Mouse (Mus musculus): ENCODE data around the gene Syt7.

The Syt7 gene

DNA sequence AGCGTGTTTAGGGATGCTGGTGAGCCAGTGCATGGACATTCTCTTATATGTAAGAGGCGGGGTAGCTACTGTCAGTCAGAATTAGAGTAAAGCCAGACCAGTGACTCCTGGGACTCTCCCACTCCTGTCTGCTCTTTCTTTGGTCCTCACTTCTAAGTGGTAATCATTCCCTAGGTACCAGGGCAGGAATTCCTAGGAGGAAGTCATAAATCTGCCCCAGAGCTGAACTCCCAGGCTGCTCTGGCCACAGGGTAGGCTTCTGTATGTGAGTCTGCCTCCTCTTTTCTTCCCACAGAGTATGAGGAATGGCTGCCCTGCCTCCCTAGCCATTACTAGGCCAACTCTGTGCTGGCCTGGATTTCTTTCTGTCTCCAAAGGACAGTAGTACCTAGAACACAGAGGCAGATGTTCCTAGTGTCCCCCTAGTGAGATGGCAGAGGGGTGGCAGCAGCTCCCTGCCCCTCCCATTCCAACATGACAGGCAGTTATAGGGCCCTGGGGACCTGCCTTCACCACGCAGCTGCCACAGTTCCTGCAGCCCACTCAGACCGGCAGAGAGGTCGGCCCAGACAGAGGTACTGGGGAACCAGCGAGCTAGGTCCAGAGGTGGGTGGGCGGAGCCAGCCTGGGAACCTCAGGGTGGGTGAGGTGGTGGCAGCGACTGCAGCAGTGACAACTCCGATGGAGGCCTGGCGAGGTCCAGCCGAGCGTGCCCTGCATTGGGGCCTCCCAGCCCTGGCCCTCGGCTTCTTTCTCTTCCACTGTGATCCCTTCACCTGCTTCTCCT, 36.8 kb downstream of the Syt7 start:
- DNase-seq: no peak

DNA sequence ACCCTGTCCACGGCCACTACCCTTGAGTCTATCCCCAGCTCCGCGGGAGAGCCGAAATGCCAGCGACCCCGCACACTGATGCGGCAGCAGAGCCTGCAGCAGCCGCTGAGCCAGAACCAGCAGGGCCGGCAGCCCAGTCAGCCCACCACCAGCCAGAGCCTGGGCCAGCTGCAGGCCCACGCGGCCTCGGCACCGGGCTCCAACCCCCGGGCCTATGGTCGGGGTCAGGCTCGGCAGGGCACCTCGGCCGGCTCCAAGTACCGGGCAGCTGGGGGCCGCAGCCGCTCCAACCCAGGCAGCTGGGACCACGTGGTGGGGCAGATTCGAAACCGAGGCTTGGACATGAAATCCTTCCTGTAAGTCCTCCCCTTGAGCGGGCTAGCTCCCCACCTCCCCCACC, 37.4 kb downstream of the Syt7 start:
- DNase-seq: no peak

DNA sequence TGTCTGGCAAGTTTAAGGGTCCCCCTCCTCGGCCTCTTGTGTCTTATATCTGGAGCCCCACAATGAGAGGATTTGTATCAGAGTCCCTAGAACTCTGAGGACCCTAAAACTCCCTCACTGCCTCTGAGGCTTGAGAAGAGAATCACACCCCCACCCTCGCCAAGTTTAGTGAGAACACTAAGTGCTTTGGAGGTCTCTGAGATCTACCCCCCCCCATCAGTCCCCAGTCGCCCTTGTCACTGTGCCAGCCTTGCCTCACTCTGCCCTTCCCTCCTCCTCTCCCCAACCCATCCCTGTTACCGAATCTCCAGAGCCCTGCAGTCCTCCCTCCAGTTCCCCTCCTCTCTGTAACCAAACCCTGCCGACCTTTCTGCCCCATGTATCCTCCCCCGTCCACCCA, 37.9 kb downstream of the Syt7 start:
- DNase-seq: no peak

DNA sequence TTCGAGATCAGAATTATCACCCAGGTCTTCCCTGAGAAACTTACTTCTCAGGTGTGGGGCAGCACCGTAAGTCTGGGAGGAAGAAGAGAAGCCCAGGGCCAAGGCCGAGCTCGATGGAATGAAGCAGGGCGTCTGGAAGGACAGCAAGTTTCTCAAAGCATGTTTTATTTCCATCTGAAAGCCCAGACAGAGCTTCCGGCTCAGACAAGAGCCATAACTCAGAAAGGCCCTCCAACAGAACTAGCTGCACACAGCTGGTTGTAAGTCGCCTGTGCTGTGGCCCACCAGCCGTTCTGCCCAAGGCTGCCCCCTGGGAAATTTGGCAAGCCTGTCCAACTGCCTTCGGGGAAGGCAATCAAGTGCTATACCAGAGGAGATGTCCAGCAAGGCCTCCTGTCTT, 38.5 kb downstream of the Syt7 start:
- DNase-seq: no peak

DNA sequence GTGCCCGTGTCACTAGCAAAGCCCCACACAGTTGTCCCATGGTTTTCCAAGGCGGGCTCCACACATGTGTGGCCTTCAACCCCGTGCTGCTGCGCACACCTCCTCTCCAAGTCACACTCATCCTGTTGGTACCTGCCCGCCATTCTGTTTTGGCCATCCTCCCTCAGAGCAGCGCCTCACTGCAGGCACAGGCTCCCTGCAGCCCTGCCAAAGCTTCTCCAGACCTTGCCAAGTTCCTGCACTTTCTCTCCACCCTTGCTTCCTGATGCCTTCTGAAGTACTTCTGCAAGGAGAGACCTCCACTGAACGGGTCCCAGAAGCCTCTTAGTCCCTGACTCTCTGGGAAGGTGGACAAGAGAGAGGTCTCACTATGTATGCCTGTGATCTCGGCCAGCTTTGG, 40.5 kb downstream of the Syt7 start:
- DNase-seq: no peak

DNA sequence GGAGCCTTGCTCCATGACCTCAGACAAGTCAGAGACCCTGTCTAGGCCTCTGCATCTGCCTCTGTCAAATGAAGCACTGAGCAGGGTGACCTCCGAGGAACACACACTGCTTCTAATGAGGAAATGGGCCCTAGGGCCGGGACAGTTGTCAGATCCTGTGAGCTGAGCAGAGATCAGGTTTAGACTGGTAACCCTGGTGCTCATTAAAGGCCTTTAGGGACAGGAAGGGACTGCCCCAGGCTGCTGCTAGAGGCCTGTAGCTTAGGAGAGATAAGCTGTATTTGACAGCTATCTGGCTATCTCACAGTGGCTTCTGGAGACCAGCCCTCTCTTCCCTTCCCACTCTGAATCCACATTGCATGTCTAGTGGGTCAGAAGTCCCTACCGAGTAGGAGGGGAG, 42.5 kb downstream of the Syt7 start:
- DNase-seq: no peak

DNA sequence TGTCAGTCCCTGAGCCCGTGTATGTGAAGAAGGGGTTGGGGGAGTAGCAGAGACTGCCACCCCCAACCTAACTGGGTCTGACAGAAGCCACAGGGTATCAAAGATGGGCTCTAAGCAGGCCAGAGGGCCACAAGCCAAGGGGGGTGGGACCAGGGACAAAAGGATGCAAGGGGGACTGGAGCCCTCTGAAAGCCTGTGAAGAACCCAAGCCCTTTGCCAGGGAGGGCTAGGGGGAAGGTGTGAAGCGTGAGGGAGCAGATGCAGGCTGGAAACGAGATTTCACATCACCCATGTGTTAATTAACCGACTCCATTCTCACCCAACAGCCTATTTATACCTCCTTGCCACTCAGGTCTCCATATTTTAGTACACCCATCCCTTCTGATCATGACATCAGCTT, 43.0 kb downstream of the Syt7 start:
- DNase-seq: no peak

DNA sequence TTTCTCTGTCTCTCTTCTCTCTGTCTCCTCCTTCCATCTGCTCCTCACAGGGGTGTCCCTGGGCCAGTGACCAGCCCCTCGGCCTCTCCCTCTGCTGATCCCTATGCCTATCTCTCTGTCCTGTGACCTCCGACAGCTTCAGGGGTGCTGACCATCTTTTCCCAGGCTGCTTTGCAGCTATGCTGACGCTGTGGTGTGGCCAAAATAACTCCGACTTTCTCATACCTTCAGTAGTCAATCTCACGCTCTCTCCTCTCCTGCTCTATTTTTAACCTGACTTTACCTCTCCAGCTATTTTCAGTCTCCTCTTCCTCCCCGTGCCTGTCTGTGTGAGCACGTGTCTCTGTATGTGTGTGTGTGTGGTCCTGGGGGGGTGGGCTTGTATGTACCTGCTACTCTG, 44.3 kb downstream of the Syt7 start:
- no peak for DNase-seq

DNA sequence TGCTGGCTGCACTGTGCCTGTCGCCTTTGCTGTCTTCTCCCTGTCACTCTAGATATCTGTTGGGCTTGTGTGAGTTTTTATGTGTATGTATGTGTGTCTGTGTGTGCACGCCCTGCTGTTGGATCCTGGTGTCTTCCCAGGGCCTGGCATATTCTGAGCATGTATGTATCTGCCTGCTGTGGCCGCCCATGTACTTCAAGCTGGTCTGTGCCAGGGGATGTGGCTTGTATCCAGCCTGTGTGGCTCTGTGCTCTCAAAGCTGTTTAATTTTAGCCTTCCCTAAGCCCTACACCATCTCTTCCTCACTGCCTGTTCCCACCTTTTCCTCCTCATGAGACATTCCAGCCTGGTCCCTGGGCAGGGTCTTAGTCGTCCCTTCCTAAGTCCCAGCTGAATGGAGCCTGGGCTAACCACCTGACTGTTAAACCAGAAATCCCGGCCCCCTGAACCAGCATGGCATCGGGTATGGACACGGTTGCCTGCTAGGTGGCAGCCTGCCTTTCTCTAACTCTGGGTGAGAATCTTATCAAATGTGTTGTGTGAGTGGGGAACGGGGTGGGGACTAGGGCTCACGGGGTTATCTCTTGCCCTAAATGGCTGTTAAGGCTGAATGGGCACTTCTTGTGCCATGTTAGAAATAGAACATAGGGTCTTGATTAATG, 45.1 kb downstream of the Syt7 start:
- DNase-seq: no peak

DNA sequence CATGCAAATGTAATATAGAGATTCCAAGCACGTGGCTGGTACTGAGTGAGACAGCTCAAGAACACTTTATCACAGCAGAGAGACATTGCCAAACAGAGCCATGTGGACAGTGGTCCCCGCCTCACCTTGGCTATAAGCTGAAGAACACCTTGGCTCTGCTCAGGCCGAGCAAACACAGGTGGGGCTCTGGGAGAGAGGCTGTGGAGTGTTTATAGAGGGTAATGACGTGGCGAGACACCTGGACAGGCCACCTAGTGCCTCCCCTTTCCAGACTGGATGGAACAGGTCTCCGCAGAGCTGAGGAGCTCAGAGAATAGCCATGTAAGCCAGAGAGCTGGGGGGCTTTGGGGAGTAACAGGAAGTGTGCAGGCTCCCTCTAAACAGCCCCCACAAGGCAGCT, 46.0 kb downstream of the Syt7 start:
- DNase-seq: no peak

DNA sequence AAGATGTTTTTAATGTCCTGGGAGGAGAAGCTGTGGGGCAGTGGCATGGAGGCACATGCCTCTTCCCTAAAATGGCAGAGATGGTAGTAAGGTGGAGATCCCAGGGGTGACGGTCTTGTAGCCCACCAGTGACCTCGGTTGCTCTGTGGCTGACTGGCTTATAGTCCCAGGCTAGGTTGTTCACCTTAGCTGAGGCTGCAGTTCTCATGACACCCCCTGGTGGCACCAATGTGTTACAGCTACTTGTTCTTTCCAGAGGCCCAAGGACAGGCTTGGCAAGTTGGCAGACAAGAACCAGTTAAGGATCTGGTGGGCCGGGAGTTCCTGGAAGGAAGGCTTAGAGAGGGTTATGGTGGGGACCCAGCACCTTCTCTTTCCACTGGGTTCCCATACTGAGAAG, 47.0 kb downstream of the Syt7 start:
- DNase-seq: peak; percentile 24 to 30

DNA sequence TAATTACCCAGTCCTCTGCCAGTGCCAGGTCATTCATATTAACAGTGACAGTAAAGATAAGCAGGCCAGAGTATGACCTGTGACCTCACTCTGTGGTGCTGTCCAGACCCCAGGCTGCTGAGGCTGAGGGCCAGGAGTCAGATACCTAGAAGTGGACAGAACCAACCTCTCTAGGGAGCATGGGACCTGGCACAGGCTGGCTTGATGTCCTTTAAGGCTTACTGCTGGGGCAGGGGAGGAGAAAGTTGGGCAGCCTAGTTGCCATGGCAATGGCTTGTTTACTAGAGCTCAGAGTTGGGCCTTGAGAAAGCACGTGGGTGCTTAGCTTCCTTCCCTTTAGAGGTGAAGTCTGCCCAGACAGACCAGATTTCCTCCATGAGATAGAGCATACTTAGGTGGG, 47.8 kb downstream of the Syt7 start:
- no peak for DNase-seq

DNA sequence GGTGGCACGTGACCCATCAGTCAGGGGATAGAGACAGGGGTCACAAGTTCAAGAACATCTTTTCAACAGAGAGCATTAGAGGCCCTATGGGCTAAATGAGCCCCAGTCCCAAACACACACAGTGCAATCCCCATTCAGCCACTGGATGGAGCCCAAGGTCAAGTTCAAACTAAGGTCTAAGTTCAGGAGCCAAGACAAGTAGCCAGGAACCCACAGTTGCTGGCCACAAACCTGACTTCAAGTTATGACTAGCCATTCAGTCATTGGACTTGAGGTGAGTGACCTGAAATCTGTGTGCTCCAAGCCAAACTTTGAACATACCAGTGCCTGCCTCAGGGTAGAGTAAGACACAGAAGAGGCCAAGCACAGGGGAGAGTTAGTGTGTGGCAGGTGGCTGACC, 48.6 kb downstream of the Syt7 start:
- DNase-seq: no peak

DNA sequence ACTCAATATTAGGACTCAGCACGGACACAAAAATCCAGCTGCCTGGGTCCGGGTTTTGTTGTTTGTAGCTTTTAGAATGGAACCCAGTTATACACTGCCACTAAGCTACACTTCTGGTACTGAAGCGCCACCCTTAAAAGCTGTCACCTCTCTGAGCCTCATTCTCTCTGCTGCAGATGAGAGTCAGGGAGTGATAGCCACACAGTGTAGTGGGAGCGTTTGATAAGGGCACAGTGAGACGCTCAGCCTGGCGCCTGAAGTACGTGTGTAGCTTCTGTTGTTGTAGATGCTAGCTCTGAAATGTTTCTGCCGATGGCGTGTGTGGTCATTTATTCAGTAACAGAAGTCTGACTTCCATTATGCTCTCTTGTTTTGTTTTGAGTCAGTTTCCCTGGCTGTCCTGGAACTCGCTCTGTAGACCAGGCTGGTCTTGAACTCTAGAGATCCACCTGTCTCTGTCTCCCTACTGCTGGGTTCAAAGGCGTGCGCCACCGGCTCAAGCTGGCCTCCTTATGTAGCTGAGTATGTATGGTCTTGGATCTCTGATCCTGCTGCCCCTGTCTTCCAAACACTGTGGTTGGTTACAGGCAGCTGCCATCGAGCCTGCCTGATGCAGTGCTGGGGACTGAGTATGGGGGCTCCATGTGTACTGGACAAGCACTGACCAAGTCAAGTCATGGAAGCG, 55.9 kb downstream of the Syt7 start:
- no peak for DNase-seq

DNA sequence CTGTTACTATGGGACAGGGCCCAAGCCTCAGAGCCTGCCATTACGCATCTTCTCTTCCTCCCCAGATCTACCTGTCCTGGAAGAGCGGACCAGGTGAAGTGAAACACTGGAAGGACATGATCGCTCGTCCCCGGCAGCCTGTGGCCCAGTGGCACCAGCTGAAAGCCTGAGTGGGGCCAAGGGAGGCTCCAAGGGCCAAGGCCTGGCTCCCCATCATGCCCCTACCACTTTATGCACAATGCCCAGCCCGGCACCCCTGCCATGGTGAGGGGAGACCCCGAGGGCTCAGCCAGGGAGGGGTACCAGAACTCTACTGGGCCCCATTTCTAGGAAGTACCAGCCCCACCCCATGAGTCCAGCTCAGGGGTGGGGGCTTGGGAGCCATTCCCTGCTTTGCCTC, 59.4 kb downstream of the Syt7 start:
- DNase-seq: no peak

DNA sequence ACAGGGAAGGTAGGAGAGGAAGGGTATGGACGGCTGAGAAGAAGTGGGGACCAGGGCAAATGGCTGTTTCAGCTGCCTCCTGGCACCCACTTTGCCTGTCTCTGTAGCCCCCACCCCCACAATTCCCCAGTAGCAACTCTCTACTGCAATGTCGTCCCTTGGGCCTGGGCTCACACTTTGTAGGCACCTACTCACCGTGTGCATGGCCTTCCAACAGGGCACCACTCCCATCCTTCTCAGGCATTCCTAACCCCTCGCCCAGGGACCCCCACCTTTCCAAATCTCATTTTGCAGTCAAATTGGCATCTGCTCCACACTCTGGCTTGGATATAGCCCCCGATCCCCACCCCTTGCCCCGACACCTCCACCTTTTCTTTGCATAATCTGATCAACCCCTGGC, 60.3 kb downstream of the Syt7 start:
- no peak for DNase-seq

DNA sequence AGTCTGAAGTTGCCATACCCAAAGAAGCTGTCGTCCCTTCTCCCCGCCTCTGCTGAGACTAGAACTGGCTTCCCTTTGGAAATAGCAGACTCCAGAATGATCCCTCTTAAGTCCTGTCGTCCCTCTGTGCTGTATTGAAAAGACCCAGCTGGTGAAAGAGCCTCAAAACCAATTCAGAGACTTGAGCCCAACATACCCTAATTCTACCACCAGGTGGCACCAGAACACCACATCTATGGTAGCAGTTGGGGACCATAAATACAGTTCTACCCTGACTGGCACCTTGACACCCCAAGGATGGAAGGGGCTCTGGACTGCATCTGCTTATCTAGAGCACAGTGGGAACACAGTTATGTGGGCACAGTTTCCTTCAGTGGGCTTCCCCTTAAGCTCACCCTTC, 60.8 kb downstream of the Syt7 start:
- peak; percentile 35 to 46 for DNase-seq

DNA sequence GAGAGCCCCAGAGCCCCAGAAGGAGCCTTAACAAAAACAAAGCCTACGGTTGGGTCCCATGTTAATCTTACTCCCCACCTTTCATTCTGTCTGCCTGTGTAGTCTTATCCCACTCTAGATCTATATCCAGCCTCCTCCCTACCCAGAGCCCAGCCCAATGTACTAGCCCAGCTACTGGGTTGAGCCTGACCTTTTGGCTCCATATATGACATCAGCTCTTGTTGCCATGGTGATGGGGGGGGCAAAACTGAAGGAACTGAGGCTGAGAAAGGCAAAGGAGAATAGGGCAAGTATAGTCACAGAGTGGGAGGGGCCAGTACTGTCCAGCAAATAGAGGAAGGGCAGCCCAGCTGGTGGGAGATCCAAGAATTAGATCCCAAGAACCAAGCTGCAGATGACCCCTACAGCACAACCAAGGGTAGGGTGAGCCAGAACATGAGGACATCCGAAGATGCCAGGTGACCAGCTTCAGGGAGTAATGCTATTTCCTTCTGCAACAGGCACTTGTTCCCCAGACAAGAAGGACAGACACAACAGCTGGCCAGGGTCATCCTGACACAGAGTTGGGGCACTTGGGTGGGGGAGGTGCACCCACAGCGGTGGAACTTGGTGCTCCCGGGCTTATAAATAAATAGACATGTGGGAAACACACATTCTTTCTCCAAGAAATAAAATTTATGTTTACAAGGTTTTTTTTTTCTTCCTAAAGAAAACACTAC, 66.0 kb downstream of the Syt7 start:
- no peak for DNase-seq

DNA sequence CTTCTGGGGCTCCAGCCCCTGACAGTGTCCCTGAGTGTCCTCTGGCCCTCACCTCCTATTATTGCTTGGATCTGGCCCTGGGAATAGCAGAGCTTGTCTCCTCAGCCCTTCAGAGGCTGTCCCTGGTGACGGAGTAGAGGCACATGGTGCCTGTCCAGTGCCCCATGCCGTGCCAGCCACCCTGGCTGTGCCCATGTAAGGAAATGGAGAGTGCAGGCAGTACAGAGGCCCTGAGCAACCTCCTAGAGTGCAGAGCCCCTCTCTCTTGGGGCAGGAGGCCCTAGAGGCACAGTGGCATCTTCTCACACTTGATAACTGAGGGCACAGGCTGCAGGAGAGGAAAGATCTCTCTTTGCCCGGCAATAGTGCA, 66.5 kb downstream of the Syt7 start:
- DNase-seq: no peak

DNA sequence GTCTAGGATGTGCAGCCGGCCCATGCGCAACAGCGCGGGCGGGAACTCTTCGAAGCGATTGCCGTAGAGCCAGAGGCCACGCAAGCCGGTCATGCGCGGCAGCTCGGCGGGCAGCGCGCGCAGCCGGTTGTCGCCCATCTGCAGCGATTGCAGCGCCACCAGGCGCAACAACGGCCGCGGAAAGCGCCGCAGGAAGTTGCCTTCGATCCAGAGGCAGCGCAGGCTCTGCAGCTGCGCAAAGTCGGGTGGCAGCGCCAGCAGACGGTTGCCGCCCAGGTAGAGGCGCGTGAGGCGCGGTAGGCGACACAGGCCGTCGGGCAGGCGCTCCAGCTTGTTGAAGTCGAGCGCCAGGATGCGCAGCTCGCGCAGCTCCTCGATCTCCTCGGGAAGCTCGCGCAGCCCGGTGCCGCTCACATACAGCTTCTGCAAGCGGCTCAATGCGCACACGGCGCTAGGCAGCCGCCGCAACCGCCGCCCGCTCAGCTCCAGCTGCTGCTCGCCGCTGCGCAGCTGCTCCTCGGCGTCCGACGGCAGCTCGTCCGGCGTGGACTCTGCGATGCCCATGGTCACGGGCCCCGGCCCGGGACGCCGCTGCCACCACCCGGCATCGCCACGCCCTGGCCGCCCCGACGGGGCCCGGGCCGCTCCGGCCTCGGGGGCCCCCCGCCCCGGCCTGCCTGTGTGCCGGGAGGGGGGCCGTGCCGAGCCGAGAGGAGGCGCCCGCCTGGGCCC, 68.0 kb downstream of the Syt7 start, which contains the start of gene Lrrc10b:
TSS of gene Lrrc10b (minus strand) at position 722 of the 732 bp plus-strand sequence.
- peak; percentile 55 for DNase-seq

DNA sequence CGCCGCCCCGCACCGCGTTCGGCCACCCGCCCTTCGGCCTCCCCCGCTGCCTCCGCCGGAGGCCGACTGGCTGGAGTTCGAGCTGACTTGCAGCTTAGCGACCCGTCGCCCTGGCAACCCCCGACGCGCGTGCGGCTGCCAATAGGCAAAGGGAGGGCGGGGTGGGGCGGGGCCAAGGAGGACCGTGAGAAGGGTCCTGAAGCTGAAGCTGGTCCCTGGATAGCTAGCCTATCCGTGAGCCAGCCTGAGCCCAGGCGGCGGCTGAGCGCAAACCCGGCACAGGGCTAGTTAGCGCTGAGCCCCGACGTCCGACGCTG, 68.6 kb downstream of the Syt7 start:
- DNase-seq: peak in 1 of 2 experiments; percentile 21

DNA sequence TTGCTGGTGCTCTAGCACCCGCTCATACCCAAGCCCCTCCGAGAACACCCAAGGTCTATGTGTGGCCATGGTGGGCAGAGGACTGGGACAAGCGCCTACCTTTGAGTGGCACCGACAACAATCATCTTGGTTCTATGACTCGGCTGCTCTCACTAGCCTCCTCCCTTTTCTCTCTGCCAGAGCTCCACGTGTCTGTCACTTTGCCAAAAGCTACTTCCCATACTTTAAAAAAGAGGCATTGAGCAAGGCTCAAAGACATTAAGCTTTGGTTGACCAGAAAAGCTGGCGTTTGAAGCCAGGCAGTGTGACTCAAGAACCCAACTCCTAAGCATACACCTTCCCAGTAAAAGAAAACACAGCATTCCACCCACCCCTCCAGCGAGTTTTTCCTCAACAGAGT, 69.2 kb downstream of the Syt7 start:
- no peak for DNase-seq

DNA sequence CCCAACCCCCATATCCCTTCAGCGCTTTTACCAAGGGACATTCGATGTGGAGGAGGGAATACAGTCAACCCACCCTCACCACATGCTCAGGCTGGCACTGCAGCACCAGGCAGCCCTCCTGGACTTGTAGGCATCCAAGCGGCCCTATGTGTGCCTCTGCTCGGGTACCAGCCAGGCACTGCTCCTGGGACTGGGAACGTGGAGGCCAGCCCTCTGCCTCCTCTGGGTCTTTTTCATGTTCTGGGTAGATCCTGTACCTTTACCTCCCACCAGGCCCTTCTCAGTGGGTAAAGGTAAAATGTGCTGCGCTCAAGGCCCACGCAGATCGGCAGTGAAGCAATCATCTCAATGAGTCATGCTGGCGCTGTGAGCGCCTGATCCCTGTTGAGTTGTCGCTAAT, 71.0 kb downstream of the Syt7 start:
- no peak for DNase-seq
